Mouse (Mus musculus) embryonic facial prominence, embryonic 10.5 days (tissue): ENCODE data around the gene Rab36. TPM values are rescaled to one million over a fixed set of nuclear protein-coding genes. Genes with fewer than 3 reads are reported as not detected.
"Not testable (repeated sequence)": the region's sequence is repeated elsewhere in the genome, so short reads cannot be mapped to it uniquely, and the experiment has no call there.

ENCODE experiments used
- DNase-seq: peaks from one replicate; pipeline ENCODE4 v3.0.0-alpha.2; 2017; ENCODE audit warnings: low spot score
- H3K27ac ChIP-seq: fragments of 300-500 bp; sonication (generic); replicated peaks from 2 replicates; pipeline ENCODE4 v1.5.1; 2016; ENCODE audit warnings: mild to moderate bottlenecking
- H3K27me3 ChIP-seq: fragments of 300-500 bp; sonication (generic); replicated peaks from 2 replicates; pipeline ENCODE4 v1.6.1; 2016; ENCODE audit warnings: low read depth, mild to moderate bottlenecking; ENCODE audit not compliant: poor library complexity, severe bottlenecking
- H3K36me3 ChIP-seq: fragments of 300-500 bp; sonication (generic); replicated peaks from 2 replicates; pipeline ENCODE4 v1.6.1; 2016; ENCODE audit warnings: mild to moderate bottlenecking, moderate library complexity
- H3K4me1 ChIP-seq: fragments of 300-500 bp; sonication (generic); 2 replicates; pipeline ENCODE4 v1.6.1; 2016
- H3K4me3 ChIP-seq: fragments of 300-500 bp; sonication (generic); 2 replicates; pipeline ENCODE4 v1.5.1; 2016; ENCODE audit warnings: mild to moderate bottlenecking, moderate library complexity
- H3K9me3 ChIP-seq: fragments of 300-500 bp; sonication (generic); 2 replicates; pipeline ENCODE4 v1.6.1; 2016; ENCODE audit warnings: mild to moderate bottlenecking
- WGBS: fragments of 180-500 bp; shearing (Covaris S2); methylation state at CpG from one replicate; pipeline ENCODE4 v1.1.7; 2016; 5-methylcytosine and 5-hydroxymethylcytosine counted together
- polyA plus RNA-seq: library from polyadenylated mRNA; unstranded; fragments of >200 nt; fragmentation: Nextera tagmentation; extraction: Ambion mirVana; gene quantifications from 2 replicates; pipeline ENCODE4 v1.2.1, GENCODE M21; 2016

Rab36 gene
- polyA plus RNA-seq, 1 experiment from 2014 or later, result 13.1 TPM

DNA sequence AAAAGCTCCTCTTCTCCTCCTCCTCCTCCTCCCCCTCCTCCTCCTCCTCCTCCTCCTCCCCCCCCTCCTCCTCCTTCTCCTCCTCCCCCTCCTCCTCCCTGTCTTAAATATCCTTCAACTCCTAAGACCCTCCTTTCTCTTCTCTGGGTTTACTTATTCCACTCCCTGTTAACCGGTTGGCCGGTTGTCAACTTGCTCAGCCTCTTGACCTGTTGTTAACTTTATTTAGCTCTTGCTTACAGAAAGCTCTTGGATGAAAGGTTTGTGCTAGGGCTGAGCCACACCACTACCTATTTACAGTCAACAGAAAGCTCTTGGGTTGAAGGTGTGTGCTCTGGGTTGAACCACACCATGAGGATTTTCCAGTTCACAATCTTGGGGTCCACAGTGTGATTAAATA lies 16.6 kb upstream of the Rab36 start:
- Histone ChIP-seq H3K27ac (no peak overlapping the region), H3K4me1 (peaks cover 4% of the 10 kb centered on the region), H3K4me3 (no peak overlapping the region), H3K36me3 (no peaks in the 10 kb centered on the region), H3K9me3 (no peaks in the 10 kb centered on the region), H3K27me3 (no peaks in the 10 kb centered on the region)
- no peak for DNase-seq
- 55% methylated on average over 2 of the region's 2 CpGs for WGBS

- Histone ChIP-seq H3K4me3 (no peak overlapping the region), H3K27ac (no peak overlapping the region), H3K27me3 (no peaks in the 10 kb centered on the region), H3K36me3 (no peaks in the 10 kb centered on the region), H3K4me1 (no peaks in the 10 kb centered on the region), H3K9me3 (no peaks in the 10 kb centered on the region)
- peak; percentile 78 for DNase-seq
- whole genome bisulfite sequencing, result 16% methylated on average over 6 of the region's 6 CpGs
These were observed 15.7 kb upstream of the Rab36 start for GRCm38 (mm10) chr10:75021138-75021537.

GRCm38 (mm10) chr10:75026491-75026890 lies 10.4 kb upstream of the Rab36 start:
- WGBS, result 65% methylated on average over 8 of the region's 8 CpGs
- no peaks in the 10 kb centered on the region for H3K9me3 ChIP-seq
- H3K27me3 ChIP-seq, result no peaks in the 10 kb centered on the region
- no peak overlapping the region for H3K27ac ChIP-seq
- no peaks in the 10 kb centered on the region for H3K36me3 ChIP-seq
- H3K4me3 ChIP-seq, result no peak overlapping the region
- DNase-seq, result no peak
- no peaks in the 10 kb centered on the region for H3K4me1 ChIP-seq

- no peak overlapping the region for H3K27ac ChIP-seq
- peaks cover 16% of the 10 kb centered on the region for H3K4me1 ChIP-seq
- no peak overlapping the region for H3K4me3 ChIP-seq
- H3K9me3 ChIP-seq, result no peaks in the 10 kb centered on the region
- WGBS, result 88% methylated on average over 8 of the region's 8 CpGs
- no peaks in the 10 kb centered on the region for H3K36me3 ChIP-seq
- no peak for DNase-seq
- no peaks in the 10 kb centered on the region for H3K27me3 ChIP-seq
These were observed 8.1 kb upstream of the Rab36 start for GRCm38 (mm10) chr10:75028743-75029142.

- Histone ChIP-seq H3K36me3 (no peaks in the 10 kb centered on the region), H3K4me1 (peaks cover 19% of the 10 kb centered on the region), H3K27ac (no peak overlapping the region), H3K9me3 (no peaks in the 10 kb centered on the region), H3K4me3 (no peak overlapping the region), H3K27me3 (no peaks in the 10 kb centered on the region)
- 92% methylated on average over 3 of the region's 3 CpGs for WGBS
- no peak for DNase-seq
These were observed 7.2 kb upstream of the Rab36 start for GRCm38 (mm10) chr10:75029677-75030076.

DNA sequence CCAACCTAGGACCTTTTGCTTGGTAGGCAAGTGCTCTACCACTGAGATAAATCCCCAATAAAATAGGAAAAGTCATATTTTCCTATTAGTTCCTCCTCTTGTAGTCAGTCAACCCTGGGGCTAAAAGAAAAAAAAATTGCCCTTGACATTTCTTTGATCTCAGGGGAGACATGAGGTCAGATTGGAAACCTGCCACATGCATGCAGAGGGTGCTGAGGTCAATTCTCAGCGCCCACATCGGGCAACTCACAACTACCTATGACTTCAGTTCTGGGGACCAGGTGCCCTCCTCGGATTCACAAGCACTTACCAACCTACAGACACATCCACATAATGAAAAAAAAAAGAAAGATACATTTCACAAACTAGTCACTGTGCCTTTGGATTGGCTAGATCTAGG lies 6.6 kb upstream of the Rab36 start:
- Histone ChIP-seq H3K27me3 (no peaks in the 10 kb centered on the region), H3K36me3 (no peaks in the 10 kb centered on the region), H3K4me1 (peaks cover 19% of the 10 kb centered on the region), H3K27ac (no peak overlapping the region), H3K4me3 (no peak overlapping the region), H3K9me3 (no peaks in the 10 kb centered on the region)
- DNase-seq, result no peak
- WGBS, result 83% methylated on average over 3 of the region's 3 CpGs

GRCm38 (mm10) chr10:75031345-75032114 lies 5.3 kb upstream of the Rab36 start:
- no peak for DNase-seq
- H3K36me3 ChIP-seq, result no peaks in the 10 kb centered on the region
- 79% methylated on average over 5 of the region's 5 CpGs for WGBS
- no peaks in the 10 kb centered on the region for H3K27me3 ChIP-seq
- peaks cover 30% of the 10 kb centered on the region for H3K4me1 ChIP-seq
- no peak overlapping the region for H3K27ac ChIP-seq
- no peaks in the 10 kb centered on the region for H3K9me3 ChIP-seq
- no peak overlapping the region for H3K4me3 ChIP-seq

DNA sequence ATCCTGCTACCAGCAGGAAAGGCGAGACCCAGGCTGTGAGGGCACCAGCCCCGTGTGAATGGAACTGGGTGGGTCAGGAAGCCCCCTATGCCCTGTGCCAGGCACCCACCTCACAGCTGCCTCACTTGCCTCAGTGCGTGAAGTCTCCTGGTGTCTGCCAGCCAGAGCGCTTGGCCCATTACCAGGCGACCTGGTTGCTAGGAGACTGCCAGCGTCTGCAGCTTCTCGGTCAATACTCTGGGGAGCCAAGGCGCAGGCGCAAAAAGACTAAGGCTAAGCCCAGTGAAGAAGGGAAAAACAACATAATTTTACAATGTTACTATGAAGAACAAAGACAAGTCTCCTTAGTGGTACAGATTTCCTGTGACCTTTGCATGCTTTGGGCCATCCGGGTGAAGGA lies 4.5 kb upstream of the Rab36 start, which contains the start of gene Rsph14:
Rsph14 (minus strand) TSS at position 192 of the 400 bp plus-strand sequence.
- 0 out of 2 replicates have a peak within 1 kb of the TSS, but pooled peaks have one; percentile 25 for H3K4me3 ChIP-seq
- DNase-seq, result peak; percentile 71
- no peaks in the 10 kb centered on the region for H3K27me3 ChIP-seq
- no peaks in the 10 kb centered on the region for H3K9me3 ChIP-seq
- WGBS, result 28% methylated on average over 10 of the region's 10 CpGs
- H3K36me3 ChIP-seq, result no peaks in the 10 kb centered on the region
- peak within 1 kb of the TSS; percentile 57; the same call in 1 of the 2 replicates for H3K27ac ChIP-seq
- peaks cover 37% of the 10 kb centered on the region for H3K4me1 ChIP-seq

DNA sequence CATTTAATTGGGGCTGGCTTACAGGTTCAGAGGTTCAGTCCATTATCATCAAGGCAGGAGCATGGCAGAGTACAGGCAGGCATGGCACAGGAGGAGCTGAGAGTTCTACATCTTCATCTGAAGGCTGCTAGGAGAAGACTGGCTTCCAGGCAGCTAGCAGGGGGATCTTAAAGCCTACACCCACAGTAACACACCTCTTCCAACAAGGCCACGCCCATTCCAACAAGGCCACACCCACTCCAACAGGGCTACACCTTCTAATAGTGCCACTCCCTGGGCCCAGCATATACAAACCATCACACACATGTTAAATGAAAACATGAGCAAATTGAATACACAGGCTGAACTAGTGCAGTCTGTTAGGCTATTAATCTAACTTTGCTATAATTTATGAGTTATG lies 5.2 kb downstream of the Rab36 start:
- WGBS, result 18% methylated on average over 1 of the region's 1 CpGs
- not testable (repeated sequence) for DNase-seq

DNA sequence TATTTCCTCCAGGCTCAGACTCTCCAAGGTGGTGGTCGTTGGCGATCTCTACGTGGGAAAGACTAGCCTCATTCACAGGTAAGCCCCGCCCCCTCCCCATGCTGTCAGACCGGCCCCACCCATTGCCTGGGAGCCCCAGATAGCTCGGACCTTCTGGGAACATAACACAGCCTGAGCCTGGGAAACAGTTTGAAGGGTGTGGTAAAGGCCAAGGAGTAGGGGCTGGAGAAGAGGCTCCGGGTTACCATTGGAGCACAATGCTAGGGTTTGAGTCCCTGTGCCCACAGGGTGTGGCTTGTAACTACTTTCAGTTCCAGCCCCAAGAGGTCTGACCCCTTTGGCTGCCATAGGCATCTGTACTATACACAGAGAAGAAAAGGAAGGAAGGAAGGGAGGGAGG lies 7.6 kb downstream of the Rab36 start:
- Histone ChIP-seq H3K4me3 (no peak overlapping the region), H3K27ac (no peak overlapping the region), H3K4me1 (peaks cover 15% of the 10 kb centered on the region; the same call in 1 of the 2 replicates), H3K27me3 (no peaks in the 10 kb centered on the region), H3K9me3 (no peaks in the 10 kb centered on the region), H3K36me3 (peaks cover 25% of the 10 kb centered on the region)
- DNase-seq, result no peak
- WGBS, result 32% methylated on average over 7 of the region's 7 CpGs

More for the DNA sequence above, 5.2 kb downstream of the Rab36 start:
- not testable (repeated sequence) for H3K27ac ChIP-seq, H3K4me3 ChIP-seq, H3K27me3 ChIP-seq, H3K9me3 ChIP-seq
- peaks cover 29% of the 10 kb centered on the region for H3K4me1 ChIP-seq
- H3K36me3 ChIP-seq, result peaks cover 18% of the 10 kb centered on the region

DNA sequence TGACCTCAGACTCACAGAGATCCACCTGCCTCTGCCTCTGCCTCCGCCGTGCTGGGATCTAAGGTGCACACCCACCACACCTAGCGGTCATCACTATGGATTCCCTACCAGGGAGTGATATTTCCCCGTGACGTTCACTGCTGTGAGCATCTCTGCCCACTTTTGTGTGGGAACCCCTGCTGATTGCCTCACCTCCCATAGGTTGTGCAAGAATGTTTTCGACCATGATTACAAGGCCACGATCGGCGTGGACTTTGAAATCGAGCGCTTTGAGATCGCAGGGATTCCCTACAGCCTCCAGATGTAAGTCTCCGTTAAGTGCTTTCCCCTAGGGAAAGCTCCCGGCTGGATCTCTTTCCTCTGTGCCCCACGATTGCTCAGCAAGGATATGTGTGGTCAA lies 9.0 kb downstream of the Rab36 start:
- 92% methylated on average over 15 of the region's 15 CpGs for WGBS

GRCm38 (mm10) chr10:75048711-75049110 lies 11.9 kb downstream of the Rab36 start:
- peaks cover 25% of the 10 kb centered on the region for H3K36me3 ChIP-seq
- no peaks in the 10 kb centered on the region for H3K9me3 ChIP-seq
- H3K27ac ChIP-seq, result no peak overlapping the region
- H3K4me3 ChIP-seq, result no peak overlapping the region
- 89% methylated on average over 7 of the region's 7 CpGs for WGBS
- peaks cover 15% of the 10 kb centered on the region; the same call in 1 of the 2 replicates for H3K4me1 ChIP-seq
- no peak for DNase-seq
- 0 out of 2 replicates have a peak, but pooled peaks cover 5% of the 10 kb centered on the region for H3K27me3 ChIP-seq

More for the DNA sequence above, 9.0 kb downstream of the Rab36 start:
- H3K36me3 ChIP-seq, result peaks cover 27% of the 10 kb centered on the region
- no peak overlapping the region for H3K4me3 ChIP-seq
- H3K27ac ChIP-seq, result no peak overlapping the region
- H3K4me1 ChIP-seq, result peaks cover 15% of the 10 kb centered on the region; the same call in 1 of the 2 replicates
- no peaks in the 10 kb centered on the region for H3K27me3 ChIP-seq
- DNase-seq, result no peak
- no peaks in the 10 kb centered on the region for H3K9me3 ChIP-seq
